Mouse (Mus musculus): ENCODE measurements around the gene Iffo1.
"Not testable (repeated sequence)": the region's sequence is repeated elsewhere in the genome, so short reads cannot be mapped to it uniquely, and the experiment has no call there.

The Iffo1 gene

DNA sequence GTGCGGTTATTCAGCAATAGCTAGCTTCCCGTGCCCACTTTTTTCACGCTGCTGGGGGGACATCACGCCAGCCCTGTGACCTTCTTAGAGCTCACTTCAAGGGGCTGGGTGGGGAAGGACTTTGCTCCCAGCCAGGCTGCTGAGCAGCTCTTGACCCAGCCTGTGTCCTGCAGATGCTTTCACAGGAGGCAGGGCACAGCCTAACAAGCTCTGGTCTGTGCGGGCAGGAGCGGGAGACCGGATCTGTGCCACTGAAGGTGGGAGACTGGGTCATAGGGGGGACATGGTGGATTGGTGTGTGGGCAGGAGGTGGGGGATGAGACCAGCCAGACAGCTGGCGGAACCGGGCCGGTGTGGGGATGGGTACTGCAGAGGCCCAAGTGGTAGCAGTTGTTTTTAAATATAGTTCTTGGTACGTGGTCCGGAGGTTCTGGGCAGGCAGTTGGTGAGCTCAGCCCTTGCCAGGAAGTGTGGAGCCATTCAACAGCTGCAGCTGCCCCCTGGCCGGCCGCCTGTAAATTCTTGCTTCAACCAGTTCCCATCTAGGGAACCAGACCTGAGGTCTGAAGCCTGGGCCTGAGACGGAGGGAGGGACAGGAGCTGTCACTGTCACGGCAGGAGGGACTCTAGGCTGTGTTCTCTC, 4.0 kb downstream of the Iffo1 start:
- DNase-seq (ENCODE audit: low read depth, low spot score) = no peak
- no peaks in the 10 kb centered on the region for H3K27me3 ChIP-seq (ENCODE audit: control insufficient read depth, insufficient read depth, low read length, poor library complexity, severe bottlenecking)
- peaks cover 3% of the 10 kb centered on the region for H3K36me3 ChIP-seq (ENCODE audit: control insufficient read depth, insufficient read depth, low read length, poor library complexity, severe bottlenecking)

DNA sequence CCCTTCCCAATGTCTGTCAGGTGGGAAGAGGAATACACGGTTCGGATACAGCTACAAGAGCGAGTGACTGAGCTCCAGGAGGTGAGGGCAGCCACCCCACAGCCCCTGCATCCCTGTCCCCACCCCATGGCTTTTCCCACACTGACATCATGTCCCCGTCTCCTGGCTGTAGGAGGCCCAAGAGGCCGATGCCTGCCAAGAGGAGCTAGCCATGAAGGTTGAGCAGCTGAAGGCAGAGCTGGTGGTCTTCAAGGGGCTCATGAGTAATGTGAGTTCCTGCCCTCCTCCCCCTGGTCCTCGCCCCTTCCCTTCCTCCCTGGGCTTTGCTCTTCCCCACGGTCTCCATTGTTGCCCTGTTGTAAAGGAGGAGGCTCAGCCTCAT, 4.5 kb downstream of the Iffo1 start:
- Histone ChIP-seq H3K27me3 (ENCODE audit: control insufficient read depth, insufficient read depth, low read length, poor library complexity, severe bottlenecking) (no peaks in the 10 kb centered on the region), H3K36me3 (ENCODE audit: control insufficient read depth, insufficient read depth, low read length, poor library complexity, severe bottlenecking) (peaks cover 3% of the 10 kb centered on the region)
- no peak for DNase-seq (ENCODE audit: low read depth, low spot score)

DNA sequence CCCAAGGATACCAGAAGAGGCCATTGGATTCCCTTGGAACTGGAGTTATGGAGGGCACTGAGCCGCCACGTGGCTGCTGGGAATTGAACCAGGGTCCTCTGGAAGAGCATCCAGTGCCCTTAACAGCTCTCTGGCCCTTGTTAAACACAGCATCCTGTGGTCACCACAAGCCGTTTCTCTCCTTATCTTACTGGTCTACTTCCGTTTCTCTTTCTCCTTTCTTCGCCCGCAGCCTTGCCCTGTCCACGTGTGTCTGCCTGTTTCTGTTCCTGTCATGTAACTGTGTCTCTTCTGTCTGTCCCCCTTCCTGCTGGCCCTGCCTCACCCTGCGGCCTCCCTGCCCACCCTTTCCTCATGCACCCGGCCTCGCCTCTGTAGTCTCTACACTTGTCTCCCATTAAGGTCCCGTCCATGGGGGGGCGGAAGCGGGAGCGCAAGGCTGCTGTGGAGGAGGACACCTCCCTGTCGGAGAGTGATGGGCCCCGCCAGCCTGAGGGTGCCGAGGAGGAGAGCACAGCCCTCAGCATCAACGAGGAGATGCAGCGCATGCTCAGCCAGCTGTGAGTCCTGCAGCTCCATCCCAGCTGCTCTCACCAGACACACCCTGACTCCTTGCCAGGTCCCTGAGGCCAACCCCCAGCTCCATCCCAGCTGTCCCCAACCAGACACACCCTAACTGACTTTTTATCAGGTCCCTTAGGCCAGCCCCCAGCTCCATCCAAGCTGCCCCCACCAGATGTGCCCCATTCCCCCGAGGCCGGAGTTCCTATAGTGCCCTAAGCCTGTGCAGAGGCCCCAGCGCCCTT, 7.4 kb downstream of the Iffo1 start:
- no peak for DNase-seq (ENCODE audit: low read depth, low spot score)
- peaks cover 6% of the 10 kb centered on the region for H3K36me3 ChIP-seq (ENCODE audit: control insufficient read depth, insufficient read depth, low read length, poor library complexity, severe bottlenecking)
- no peaks in the 10 kb centered on the region for H3K27me3 ChIP-seq (ENCODE audit: control insufficient read depth, insufficient read depth, low read length, poor library complexity, severe bottlenecking)

DNA sequence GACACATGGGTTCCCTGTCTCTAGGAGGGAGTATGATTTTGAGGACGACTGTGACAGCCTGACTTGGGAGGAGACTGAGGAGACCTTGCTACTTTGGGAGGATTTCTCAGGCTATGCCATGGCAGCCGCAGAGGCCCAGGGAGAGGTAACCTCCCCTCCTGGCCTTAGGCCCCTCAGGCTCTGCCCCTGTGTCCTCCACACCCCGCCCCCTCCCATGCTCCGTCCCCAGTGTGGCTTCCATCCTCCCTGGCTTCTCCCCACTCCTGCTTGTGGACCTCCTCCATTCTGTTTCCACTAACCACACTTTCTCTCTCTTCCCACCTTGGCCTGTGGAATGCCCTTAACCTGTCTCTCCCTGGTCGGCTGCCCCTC, 8.0 kb downstream of the Iffo1 start:
- H3K27me3 ChIP-seq (ENCODE audit: control insufficient read depth, insufficient read depth, low read length, poor library complexity, severe bottlenecking) = no peaks in the 10 kb centered on the region
- DNase-seq (ENCODE audit: low read depth, low spot score) = no peak

DNA sequence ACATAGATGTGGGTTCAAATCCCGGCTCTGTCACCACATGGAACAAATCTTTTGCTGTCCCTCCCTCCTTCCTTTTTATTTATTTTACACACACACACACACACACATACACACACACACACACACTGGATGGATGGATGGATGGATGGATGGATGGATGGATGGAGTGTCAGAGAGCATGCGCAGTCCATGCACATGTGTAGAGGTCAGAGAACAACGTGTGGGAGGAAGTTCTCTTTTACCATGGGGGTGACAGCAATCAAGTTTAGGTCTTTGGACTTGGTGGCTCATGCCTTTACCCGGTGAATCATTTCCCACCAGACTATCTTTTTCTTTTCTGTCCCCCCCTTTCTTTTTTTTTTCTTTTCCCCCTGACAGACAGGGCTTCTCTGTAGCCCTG, 8.6 kb downstream of the Iffo1 start:
- no peak for DNase-seq (ENCODE audit: low read depth, low spot score)
- H3K36me3 ChIP-seq (ENCODE audit: control insufficient read depth, insufficient read depth, low read length, poor library complexity, severe bottlenecking) = peaks cover 6% of the 10 kb centered on the region
- no peaks in the 10 kb centered on the region for H3K27me3 ChIP-seq (ENCODE audit: control insufficient read depth, insufficient read depth, low read length, poor library complexity, severe bottlenecking)

More for the DNA sequence above, 8.0 kb downstream of the Iffo1 start:
- H3K36me3 ChIP-seq (ENCODE audit: control insufficient read depth, insufficient read depth, low read length, poor library complexity, severe bottlenecking) = peaks cover 6% of the 10 kb centered on the region

DNA sequence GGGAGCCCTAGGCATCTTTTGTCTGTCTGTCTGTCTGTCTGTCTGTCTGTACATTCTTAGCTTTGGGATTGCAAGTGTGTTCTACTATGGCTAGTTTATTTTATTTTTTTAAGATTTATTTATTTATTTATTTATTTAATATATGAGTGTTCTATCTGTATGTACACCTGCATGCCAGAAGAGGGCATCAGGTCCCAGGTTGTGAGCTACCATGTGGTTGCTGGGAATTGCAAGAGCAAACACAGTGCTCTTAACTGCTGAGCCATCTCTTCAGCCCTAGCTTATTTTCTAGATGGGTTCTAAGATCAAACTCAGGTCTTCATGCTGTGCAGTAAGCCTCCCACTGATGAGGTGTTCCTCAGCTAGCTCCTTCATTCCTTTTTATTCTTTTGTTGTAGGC, 9.5 kb downstream of the Iffo1 start:
- Histone ChIP-seq H3K27me3 (ENCODE audit: control insufficient read depth, insufficient read depth, low read length, poor library complexity, severe bottlenecking) (no peaks in the 10 kb centered on the region), H3K36me3 (ENCODE audit: control insufficient read depth, insufficient read depth, low read length, poor library complexity, severe bottlenecking) (peaks cover 6% of the 10 kb centered on the region)
- DNase-seq (ENCODE audit: low read depth, low spot score) = peak; percentile 64

DNA sequence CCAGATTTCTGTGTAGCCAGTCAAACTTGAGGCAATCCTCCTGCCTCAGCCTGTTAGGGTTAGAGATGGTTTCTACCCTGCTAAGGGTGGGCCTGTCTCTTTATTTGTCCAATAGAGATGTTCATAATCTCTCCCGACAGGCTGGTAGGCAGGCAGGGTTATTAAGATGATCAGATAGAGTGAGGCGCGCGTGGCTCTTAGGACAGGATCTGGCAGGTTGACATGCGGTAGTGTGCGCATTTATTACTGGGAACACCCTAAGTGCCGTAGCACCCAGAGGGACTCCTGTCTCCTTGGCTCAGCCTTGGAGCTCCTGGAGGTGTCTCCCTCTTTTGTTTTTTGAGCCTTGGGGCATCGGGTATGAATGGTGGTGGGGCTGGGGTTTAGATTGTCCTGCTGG, 10.2 kb downstream of the Iffo1 start:
- Histone ChIP-seq H3K27me3 (ENCODE audit: control insufficient read depth, insufficient read depth, low read length, poor library complexity, severe bottlenecking) (no peaks in the 10 kb centered on the region), H3K36me3 (ENCODE audit: control insufficient read depth, insufficient read depth, low read length, poor library complexity, severe bottlenecking) (peaks cover 6% of the 10 kb centered on the region)
- DNase-seq (ENCODE audit: low read depth, low spot score) = no peak

DNA sequence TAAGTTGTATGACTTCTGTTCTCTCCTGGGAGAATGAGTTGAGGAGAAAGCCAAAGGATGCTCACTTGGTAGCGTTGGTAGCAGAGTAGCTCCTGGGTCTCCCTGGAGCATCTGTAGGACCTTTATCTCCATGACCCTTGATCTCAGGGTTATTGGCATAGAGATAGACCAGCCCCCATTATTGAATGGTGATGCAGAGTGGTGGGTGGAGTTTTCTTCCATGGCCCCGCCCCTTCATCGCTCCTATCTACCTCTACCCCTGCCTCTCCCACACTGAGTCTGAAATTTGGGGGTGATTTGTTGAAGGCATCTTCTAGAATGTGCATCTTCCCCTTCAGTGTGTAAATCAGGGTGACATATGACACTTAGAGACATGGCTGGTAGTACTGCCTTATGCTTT, 11.4 kb downstream of the Iffo1 start:
- no peak for DNase-seq (ENCODE audit: low read depth, low spot score)
- Histone ChIP-seq H3K27me3 (ENCODE audit: control insufficient read depth, insufficient read depth, low read length, poor library complexity, severe bottlenecking) (no peaks in the 10 kb centered on the region), H3K36me3 (ENCODE audit: control insufficient read depth, insufficient read depth, low read length, poor library complexity, severe bottlenecking) (peaks cover 4% of the 10 kb centered on the region)

DNA sequence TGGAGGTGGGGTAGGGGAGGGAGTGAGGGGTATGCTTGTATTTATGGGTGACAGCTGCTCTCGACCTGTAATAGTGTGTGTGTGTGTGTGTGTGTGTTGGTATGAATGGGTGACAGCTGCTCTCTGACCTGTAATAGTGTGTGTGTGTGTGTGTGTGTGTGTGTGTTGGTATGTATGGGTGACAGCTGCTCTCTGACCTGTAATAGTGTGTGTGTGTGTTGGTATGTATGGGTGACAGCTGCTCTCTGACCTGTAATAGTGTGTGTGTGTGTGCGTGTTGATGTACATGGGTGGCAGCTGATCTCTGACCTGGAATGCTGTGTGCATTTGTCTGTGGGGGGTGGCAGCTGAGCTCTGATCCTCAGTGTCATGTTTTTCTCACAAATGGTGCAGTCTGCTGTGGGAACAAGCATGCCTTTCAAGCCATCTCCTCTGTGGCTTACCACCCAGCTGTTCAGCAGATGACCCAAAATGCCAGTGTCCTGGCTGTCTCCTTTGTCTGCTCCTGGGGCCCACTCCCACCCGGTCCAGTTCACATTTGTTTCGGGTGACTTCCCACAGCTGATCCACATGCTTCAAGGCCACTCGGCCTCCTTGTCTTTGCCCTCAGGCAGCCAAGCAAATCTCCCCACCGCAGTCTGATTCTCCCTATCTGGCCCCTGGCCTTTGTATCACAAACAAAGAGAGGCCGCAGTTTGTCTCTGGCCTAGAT, 12.0 kb downstream of the Iffo1 start:
- no peak for DNase-seq (ENCODE audit: low read depth, low spot score)
- H3K27me3 ChIP-seq (ENCODE audit: control insufficient read depth, insufficient read depth, low read length, poor library complexity, severe bottlenecking) = no peaks in the 10 kb centered on the region
- H3K36me3 ChIP-seq (ENCODE audit: control insufficient read depth, insufficient read depth, low read length, poor library complexity, severe bottlenecking) = peaks cover 3% of the 10 kb centered on the region

DNA sequence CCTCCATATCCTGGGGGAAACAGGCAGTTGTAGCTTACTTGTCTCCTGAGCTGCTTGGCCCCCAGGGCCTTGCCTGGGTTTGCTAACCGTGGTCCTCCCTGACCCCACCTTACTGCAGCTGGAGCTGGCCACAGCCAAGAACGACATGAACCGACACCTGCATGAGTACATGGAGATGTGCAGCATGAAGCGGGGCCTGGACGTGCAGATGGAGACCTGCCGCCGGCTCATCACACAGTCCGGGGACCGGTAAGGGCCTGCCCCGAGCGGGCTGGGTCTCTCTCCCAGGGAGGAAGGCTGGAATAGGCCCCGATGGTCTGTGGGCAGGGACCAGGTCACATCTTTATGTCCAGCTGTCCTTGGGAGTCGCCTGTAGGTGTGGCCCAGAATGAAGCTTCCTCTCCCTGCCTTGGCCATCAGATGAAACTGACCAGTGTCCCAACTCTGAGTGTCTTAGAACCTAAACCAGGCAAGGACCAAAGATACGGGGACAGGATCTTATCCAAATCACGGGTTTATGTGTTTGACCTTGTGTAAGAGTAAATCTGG, 14.0 kb downstream of the Iffo1 start:
- DNase-seq (ENCODE audit: low read depth, low spot score) = no peak
- Histone ChIP-seq H3K36me3 (ENCODE audit: control insufficient read depth, insufficient read depth, low read length, poor library complexity, severe bottlenecking) (peaks cover 3% of the 10 kb centered on the region), H3K27me3 (ENCODE audit: control insufficient read depth, insufficient read depth, low read length, poor library complexity, severe bottlenecking) (no peaks in the 10 kb centered on the region)

DNA sequence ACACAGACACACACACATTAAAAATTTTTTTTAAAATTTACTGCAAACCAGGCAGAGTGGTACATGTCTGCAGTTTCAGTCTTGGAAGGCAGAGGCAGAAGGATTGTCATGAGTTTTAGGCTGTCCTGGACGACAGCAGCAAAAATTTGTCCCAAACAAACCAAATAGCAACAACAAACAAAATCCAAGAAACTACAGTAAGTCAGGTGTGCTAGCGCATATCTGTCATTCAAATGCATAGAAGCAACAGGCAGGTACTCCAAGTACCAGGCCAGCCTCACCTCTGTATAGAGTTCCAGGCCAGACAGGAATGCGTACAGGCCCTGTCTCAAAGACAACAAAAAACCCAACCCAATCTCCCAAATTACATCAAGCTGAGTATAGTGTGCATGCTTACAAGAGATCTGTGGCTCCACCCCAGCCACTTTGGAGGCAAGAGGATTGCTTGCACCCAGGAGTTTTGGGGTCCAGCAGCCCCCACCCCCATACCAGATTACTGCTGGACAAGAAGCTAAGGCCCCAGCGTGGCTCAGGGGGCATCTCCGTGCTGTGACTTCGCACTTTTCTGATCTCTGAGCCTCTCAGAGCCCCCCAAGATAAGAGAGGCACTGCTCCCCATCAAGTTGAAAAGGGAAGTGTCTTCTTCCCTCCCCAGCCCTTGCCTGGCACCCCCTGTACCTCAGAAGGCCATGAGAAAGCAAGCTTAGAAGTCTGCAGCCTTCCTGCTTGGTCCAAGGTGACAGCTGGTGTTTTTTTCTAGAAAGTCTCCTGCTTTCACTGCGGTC, 14.9 kb downstream of the Iffo1 start:
- Histone ChIP-seq H3K36me3 (ENCODE audit: control insufficient read depth, insufficient read depth, low read length, poor library complexity, severe bottlenecking) (peaks cover 3% of the 10 kb centered on the region), H3K27me3 (ENCODE audit: control insufficient read depth, insufficient read depth, low read length, poor library complexity, severe bottlenecking) (no peaks in the 10 kb centered on the region)
- DNase-seq (ENCODE audit: low read depth, low spot score) = no peak

DNA sequence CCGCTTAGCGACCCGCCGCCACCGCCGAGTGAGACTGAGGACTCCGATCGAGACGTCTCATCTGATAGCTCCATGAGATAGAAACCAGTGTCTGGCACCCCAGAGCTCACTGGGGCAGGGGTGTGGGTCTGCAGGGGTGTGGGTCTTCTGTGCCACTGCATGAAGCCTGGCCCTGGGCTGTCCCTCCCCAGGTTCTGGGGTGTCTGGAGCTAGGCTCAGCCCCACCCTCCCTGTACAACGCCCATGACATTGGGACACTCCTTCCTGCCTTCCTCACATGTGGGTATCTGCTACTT, 15.5 kb downstream of the Iffo1 start:
- no peak for DNase-seq (ENCODE audit: low read depth, low spot score)
- Histone ChIP-seq H3K36me3 (ENCODE audit: control insufficient read depth, insufficient read depth, low read length, poor library complexity, severe bottlenecking) (no peaks in the 10 kb centered on the region; the same call in 1 of the 2 replicates), H3K27me3 (ENCODE audit: control insufficient read depth, insufficient read depth, low read length, poor library complexity, severe bottlenecking) (no peaks in the 10 kb centered on the region)

DNA sequence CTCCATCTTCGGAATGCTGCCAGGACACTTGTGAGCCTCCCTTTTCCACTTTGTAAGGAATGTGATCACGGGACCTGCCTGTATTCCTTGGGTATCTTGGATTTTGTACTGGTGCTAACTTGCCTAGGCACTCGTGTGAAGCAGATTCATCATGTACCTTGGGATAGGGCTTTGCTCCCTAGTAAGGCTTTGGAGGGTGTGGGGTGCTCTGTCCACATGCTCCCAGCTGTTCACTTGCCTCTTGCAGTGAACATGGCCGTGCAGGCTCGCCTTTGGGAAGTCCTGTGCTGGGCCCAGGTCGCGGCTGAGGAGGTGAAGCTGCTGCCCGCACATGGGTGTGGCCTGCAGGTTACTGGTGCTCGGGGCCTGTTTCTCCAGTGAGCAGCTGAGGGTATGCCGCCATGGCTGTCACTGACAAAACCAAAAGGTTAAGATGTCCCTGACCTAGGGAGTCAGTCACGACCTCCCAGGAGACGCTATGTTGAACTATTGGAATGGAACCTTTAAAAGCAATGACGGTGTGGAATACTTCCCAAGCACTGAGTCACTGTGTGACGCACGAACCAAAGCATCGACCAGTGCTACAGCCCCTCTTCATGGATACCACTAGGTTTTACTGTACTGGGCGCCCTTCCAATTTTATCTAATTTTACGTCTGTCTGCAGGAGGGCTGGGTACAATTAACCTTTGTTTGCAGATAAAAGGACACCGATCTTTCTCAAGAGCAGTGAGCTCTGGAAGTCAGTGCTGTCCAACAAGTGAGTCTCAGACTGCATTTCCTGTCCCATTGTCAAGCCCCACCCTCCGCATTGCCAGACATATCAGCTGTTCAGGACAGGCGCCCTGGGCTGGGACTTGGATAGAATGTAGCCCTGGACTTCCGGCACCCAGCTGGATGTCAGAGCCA, 16.1 kb downstream of the Iffo1 start:
- H3K36me3 ChIP-seq (ENCODE audit: control insufficient read depth, insufficient read depth, low read length, poor library complexity, severe bottlenecking) = no peaks in the 10 kb centered on the region; the same call in 1 of the 2 replicates
- DNase-seq (ENCODE audit: low read depth, low spot score) = no peak
- H3K27me3 ChIP-seq (ENCODE audit: control insufficient read depth, insufficient read depth, low read length, poor library complexity, severe bottlenecking) = no peaks in the 10 kb centered on the region

DNA sequence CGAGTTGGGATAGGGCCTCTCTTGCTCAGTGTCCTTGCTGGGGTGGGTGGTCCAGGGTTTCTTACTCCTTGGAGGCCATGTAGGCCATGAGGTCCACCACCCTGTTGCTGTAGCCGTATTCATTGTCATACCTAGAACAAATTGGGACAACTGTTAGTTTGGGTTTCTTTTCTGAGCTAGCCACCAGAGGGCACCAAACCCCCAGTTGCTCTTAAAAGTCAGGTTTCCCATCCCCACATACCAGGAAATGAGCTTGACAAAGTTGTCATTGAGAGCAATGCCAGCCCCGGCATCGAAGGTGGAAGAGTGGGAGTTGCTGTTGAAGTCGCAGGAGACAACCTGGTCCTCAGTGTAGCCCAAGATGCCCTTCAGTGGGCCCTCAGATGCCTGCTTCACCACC, 16.9 kb downstream of the Iffo1 start:
- H3K36me3 ChIP-seq (ENCODE audit: control insufficient read depth, insufficient read depth, low read length, poor library complexity, severe bottlenecking); H3K27me3 ChIP-seq (ENCODE audit: control insufficient read depth, insufficient read depth, low read length, poor library complexity, severe bottlenecking): not testable (repeated sequence)
- DNase-seq (ENCODE audit: low read depth, low spot score) = peak; percentile 87

Measured in splenic B cell, adult 2 months (primary cell).